Mouse (Mus musculus): ENCODE measurements around the gene Klc2.

GRCm38 (mm10) chr19:5151331-5151730 is 33.0 kb upstream of the Klc2 start:
- TF ChIP-seq ELF1 (IDR thresholded peaks at IDR 0.05; ENCODE audit: low read depth, low read length) = peak; percentile 38; the same call in 1 of the 2 replicates
- no peak for TF ChIP-seq POLR2A (IDR thresholded peaks at IDR 0.05; ENCODE audit: low read depth, low read length)
- no peak for TF ChIP-seq MAZ (IDR thresholded peaks at IDR 0.05; ENCODE audit: low read depth, low read length)
- TF ChIP-seq EP300 (IDR thresholded peaks at IDR 0.05; ENCODE audit: low read length) = peak; percentile 58
- TF ChIP-seq CTCF (conservative IDR thresholded peaks at IDR 0.05 in 1 of 2, IDR thresholded peaks at IDR 0.05 in 1 of 2; ENCODE audit: low read depth in 2 of 2, low read length in 2 of 2) = peak; percentile 65 to 86
- TF ChIP-seq KAT2A (IDR thresholded peaks at IDR 0.05; ENCODE audit: insufficient replicate concordance, low read length) = no peak
- TF ChIP-seq TCF12 (IDR thresholded peaks at IDR 0.05; ENCODE audit: low read depth, low read length) = peak; percentile 39; the same call in 1 of the 2 replicates
- TF ChIP-seq JUN (IDR thresholded peaks at IDR 0.05; ENCODE audit: insufficient read depth, low read depth, low read length) = no peak
- TF ChIP-seq BHLHE40 (IDR thresholded peaks at IDR 0.05; ENCODE audit: low read depth, low read length) = no peak
- TF ChIP-seq ZMIZ1 (IDR thresholded peaks at IDR 0.05; ENCODE audit: low read depth, low read length) = no peak
- TF ChIP-seq MEF2A (IDR thresholded peaks at IDR 0.05; ENCODE audit: borderline replicate concordance, low read depth, low read length) = peak; percentile 66; the same call in 1 of the 2 replicates
